28 mouse cellular contexts compared by ENCODE assay signal in the genomic region with DNA sequence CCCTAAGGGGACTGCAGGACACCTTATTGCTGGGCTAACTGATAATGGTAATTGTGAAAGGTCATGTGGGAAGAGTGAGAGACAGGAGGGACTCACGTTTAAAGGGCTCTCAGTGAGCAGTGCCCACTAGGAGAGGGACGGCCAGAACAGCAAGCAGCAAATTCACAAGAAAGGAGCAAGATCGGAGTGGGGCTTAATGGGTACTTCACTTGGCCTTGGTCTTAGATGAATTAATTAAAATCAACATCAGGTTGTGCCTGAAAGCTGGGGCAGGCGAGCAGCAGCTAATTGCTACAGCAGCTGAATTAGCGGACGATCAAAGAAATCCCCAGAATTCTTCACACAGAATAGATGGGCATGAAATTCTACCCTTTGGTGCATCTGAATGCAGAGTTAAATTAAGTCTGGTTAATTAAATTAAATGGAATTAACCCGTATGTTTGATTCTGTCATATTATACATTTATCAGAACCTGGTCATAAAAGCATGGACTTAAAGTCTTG.
A peak's percentile ranks its signal among the peaks of the same experiment; 100 is the strongest.
DNase-seq lines count a peak whose midpoint lies in the region; ATAC-seq and TF ChIP-seq lines count a peak whose summit lies in the region.
"Had no signal": no experiment of that assay in that cellular context is flagged by ENCODE, and none has a peak within 500 bp of the region (broad histone marks: within the 10 kb centered on the region; RNA-seq: fewer than 3 reads in every experiment).

No protein-coding gene starts in this region.

- 48% methylated on average over 7 of the region's 7 CpGs for WGBS in forebrain, embryonic 11.5 days
- 17% methylated on average over 7 of the region's 7 CpGs for WGBS in forebrain, postnatal 0 days
- WGBS in forebrain, embryonic 13.5 days = 17% methylated on average over 7 of the region's 7 CpGs
- WGBS in neural tube, embryonic 15.5 days = 65% methylated on average over 7 of the region's 7 CpGs

- H3K4me2 ChIP-seq in forebrain, embryonic 11.5 days (ENCODE audit: low read depth, low read length, severe bottlenecking) = no peak overlapping the region
- no peak overlapping the region for H3K4me2 ChIP-seq in forebrain, postnatal 0 days (ENCODE audit: low read depth)
- no peak overlapping the region for H3K4me2 ChIP-seq in forebrain, embryonic 13.5 days
- no peak overlapping the region for H3K4me2 ChIP-seq in neural tube, embryonic 15.5 days
- H3K4me2 ChIP-seq: embryonic facial prominence, embryonic 13.5 days; heart, embryonic 12.5 days; heart, embryonic 15.5 days; hindbrain, embryonic 14.5 days had no signal

- intact Hi-C loops in left cerebral cortex, postnatal 4 days (cut with DNase I) = no loop called here

- 0 out of 2 replicates have a peak, but pooled peaks cover 1% of the 10 kb centered on the region for H3K4me1 ChIP-seq in forebrain, embryonic 11.5 days (replicated peaks; ENCODE audit: control insufficient read depth, insufficient read depth, low read length)
- H3K4me1 ChIP-seq in forebrain, postnatal 0 days (ENCODE audit: insufficient read depth) = no peaks in the 10 kb centered on the region
- H3K4me1 ChIP-seq in forebrain, embryonic 13.5 days = peaks cover 12% of the 10 kb centered on the region
- no peaks in the 10 kb centered on the region for H3K4me1 ChIP-seq in neural tube, embryonic 15.5 days
- H3K4me1 ChIP-seq: embryonic facial prominence, embryonic 13.5 days; heart, embryonic 12.5 days; heart, embryonic 15.5 days had no signal

- H3K4me3 ChIP-seq in forebrain, embryonic 11.5 days (ENCODE audit: low read depth, low read length) = no peak overlapping the region
- H3K4me3 ChIP-seq in forebrain, postnatal 0 days (ENCODE audit: low read depth, low read length) = no peak overlapping the region
- no peak overlapping the region for H3K4me3 ChIP-seq in forebrain, embryonic 13.5 days
- no peak overlapping the region for H3K4me3 ChIP-seq in neural tube, embryonic 15.5 days (replicated peaks)
- H3K4me3 ChIP-seq: embryonic facial prominence, embryonic 10.5 days; embryonic facial prominence, embryonic 13.5 days; heart, embryonic 12.5 days; heart, embryonic 15.5 days had no signal

- no peaks in the 10 kb centered on the region for H3K36me3 ChIP-seq in forebrain, embryonic 11.5 days (ENCODE audit: control insufficient read depth, insufficient read depth, low read length)
- no peaks in the 10 kb centered on the region for H3K36me3 ChIP-seq in forebrain, postnatal 0 days (ENCODE audit: insufficient read depth)
- H3K36me3 ChIP-seq in forebrain, embryonic 13.5 days (ENCODE audit: poor library complexity, severe bottlenecking) = no peaks in the 10 kb centered on the region
- no peaks in the 10 kb centered on the region for H3K36me3 ChIP-seq in neural tube, embryonic 15.5 days
- H3K36me3 ChIP-seq: embryonic facial prominence, embryonic 10.5 days; embryonic facial prominence, embryonic 13.5 days; G1E; heart, embryonic 12.5 days; heart, embryonic 15.5 days had no signal

- TF ChIP-seq CTCF in forebrain, postnatal 0 days (IDR thresholded peaks at IDR 0.05; ENCODE audit: low read depth) = no peak
- no peak for TF ChIP-seq CTCF in brain, embryonic 14.5 days (IDR thresholded peaks at IDR 0.05; ENCODE audit: borderline replicate concordance, extremely low read depth, insufficient read depth, insufficient read length)

- peak; percentile 80 for ATAC-seq in forebrain, embryonic 11.5 days (replicated peaks; ENCODE audit: low FRiP score)
- no peak for ATAC-seq in forebrain, postnatal 0 days
- ATAC-seq in forebrain, embryonic 13.5 days = peak; percentile 53; the same call in 1 of the 2 replicates
- ATAC-seq in neural tube, embryonic 15.5 days (ENCODE audit: low FRiP score) = no peak
- ATAC-seq: hindbrain, postnatal 0 days; inflammation-experienced regulatory T-cells, adult 6 months; intestine, embryonic 16.5 days had no signal

- no peak for TF ChIP-seq POLR2A in brain, embryonic 14.5 days (IDR thresholded peaks at IDR 0.05; ENCODE audit: borderline replicate concordance, extremely low read depth, insufficient read depth, insufficient read length, poor library complexity, severe bottlenecking)

- no peaks in the 10 kb centered on the region for H3K27me3 ChIP-seq in forebrain, embryonic 11.5 days (ENCODE audit: control insufficient read depth, insufficient read depth, low read length)
- no peaks in the 10 kb centered on the region for H3K27me3 ChIP-seq in forebrain, postnatal 0 days (ENCODE audit: insufficient read depth, low read length)
- H3K27me3 ChIP-seq in forebrain, embryonic 13.5 days = no peaks in the 10 kb centered on the region
- H3K27me3 ChIP-seq in neural tube, embryonic 15.5 days (replicated peaks) = no peaks in the 10 kb centered on the region
- H3K27me3 ChIP-seq: embryonic facial prominence, embryonic 13.5 days; heart, embryonic 15.5 days had no signal

- no peak for DNase-seq in forebrain, embryonic 11.5 days (ENCODE audit: low spot score)
- DNase-seq in forebrain, postnatal 0 days = no peak
- peak; percentile 78 for DNase-seq in brain, embryonic 14.5 days (ENCODE audit: low read depth)
- DNase-seq in left cerebral cortex, postnatal 4 days = no peak
- DNase-seq: adrenal gland, adult 2 months; adrenal gland, postnatal 14 days; B cell, adult 2 months; cerebellum, adult 11-12 months; cerebellum, adult 8-10 months; cerebellum, postnatal 10 days; cerebellum, postnatal 36 days; embryo, embryonic 11 days; gastrocnemius, postnatal 25 days; heart, adult 18-20 months; heart, postnatal 10 days; heart, postnatal 36 days; kidney, adult 18-20 months had no signal

- no peaks in the 10 kb centered on the region for H3K9me3 ChIP-seq in forebrain, embryonic 11.5 days (ENCODE audit: control insufficient read depth, low read length)
- H3K9me3 ChIP-seq in forebrain, postnatal 0 days (ENCODE audit: low read length) = no peaks in the 10 kb centered on the region
- H3K9me3 ChIP-seq in forebrain, embryonic 13.5 days (replicated peaks) = no peaks in the 10 kb centered on the region; the same call in 1 of the 2 replicates
- no peaks in the 10 kb centered on the region for H3K9me3 ChIP-seq in neural tube, embryonic 15.5 days (replicated peaks)
- H3K9me3 ChIP-seq: embryonic facial prominence, embryonic 10.5 days; embryonic facial prominence, embryonic 13.5 days; heart, embryonic 12.5 days; heart, embryonic 15.5 days had no signal

- H3K9ac ChIP-seq in forebrain, embryonic 11.5 days (ENCODE audit: low read length) = no peak overlapping the region
- H3K9ac ChIP-seq in forebrain, postnatal 0 days = no peak overlapping the region
- no peak overlapping the region for H3K9ac ChIP-seq in forebrain, embryonic 13.5 days
- H3K9ac ChIP-seq in neural tube, embryonic 15.5 days (replicated peaks) = no peak overlapping the region
- H3K9ac ChIP-seq: embryonic facial prominence, embryonic 13.5 days; heart, embryonic 12.5 days; heart, embryonic 15.5 days; hindbrain, embryonic 14.5 days had no signal

- no peak overlapping the region for H3K27ac ChIP-seq in forebrain, embryonic 11.5 days (ENCODE audit: low read depth, low read length)
- H3K27ac ChIP-seq in forebrain, postnatal 0 days (ENCODE audit: low read depth, low read length) = no peak overlapping the region
- no peak overlapping the region for H3K27ac ChIP-seq in forebrain, embryonic 13.5 days
- H3K27ac ChIP-seq in neural tube, embryonic 15.5 days (replicated peaks) = no peak overlapping the region
- H3K27ac ChIP-seq: embryonic facial prominence, embryonic 10.5 days; embryonic facial prominence, embryonic 13.5 days; heart, embryonic 15.5 days; hindbrain, embryonic 14.5 days; hindbrain, postnatal 0 days had no signal

Comparison
In these comparisons a context has a peak if more than half of its experiments do, and no peak if none do; other contexts are left out.
1. ATAC-seq: peak in forebrain, embryonic 11.5 days (single experiment) and forebrain, embryonic 13.5 days (single experiment); none in forebrain, postnatal 0 days (single experiment) and neural tube, embryonic 15.5 days (single experiment).